Mouse (Mus musculus) gastrocnemius, adult 18-20 months (tissue): ENCODE data around the gene Rcan3. TPM values are rescaled to one million over a fixed set of nuclear protein-coding genes. Genes with fewer than 3 reads are reported as not detected.

Source experiments
- DNase-seq: peaks from one replicate; pipeline ENCODE4 v3.0.0; 2021; ENCODE audit warnings: low spot score
- total RNA-seq, 2 experiments: library from RNA; stranded (reverse); gene quantifications; 2 replicates each; pipeline ENCODE4 v1.2.3; 2021

The Rcan3 gene
- total RNA-seq, 2 experiments from 2014 or later, result 3.0 to 4.2 TPM

DNA sequence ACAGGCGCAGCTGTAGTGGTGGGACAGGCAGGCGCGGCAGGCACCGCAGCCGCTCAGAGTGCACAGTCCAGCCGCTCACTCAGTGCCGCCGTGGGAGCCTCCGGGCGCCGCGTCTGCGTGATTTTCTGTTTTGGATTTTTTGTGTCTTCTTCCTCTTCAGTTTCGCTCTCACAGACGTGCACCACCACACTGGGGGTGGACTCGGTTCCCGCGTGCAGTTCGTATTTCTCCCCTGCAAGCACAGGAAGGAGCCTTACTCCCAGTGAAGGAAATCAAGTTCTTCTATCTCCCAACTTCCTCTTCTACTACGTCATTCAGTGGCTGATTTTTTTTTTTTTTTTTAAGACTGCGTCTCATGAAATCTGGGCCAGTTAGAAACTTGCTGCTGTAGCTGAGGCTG lies 17.3 kb downstream of the Rcan3 start:
- no peak for DNase-seq

DNA sequence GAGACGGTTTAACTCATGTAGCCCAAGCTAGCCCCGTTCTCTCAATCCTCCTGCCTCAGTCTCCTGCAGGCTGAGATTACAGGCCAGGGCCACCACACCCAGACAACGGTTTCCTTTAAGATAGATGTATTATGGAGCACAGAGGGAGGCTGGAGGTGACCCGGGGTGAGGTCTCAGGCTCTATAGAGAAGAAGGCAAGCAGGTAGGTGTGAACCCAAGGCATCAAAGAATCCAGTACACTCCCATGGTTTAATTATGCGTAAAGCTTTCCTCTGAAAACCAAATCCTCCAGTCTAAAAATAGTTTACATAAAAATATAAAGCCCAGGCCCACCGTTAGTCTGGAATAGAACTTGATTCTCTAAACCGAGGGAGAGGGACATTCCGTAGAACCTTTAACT lies 20.2 kb downstream of the Rcan3 start:
- DNase-seq, result no peak

- DNase-seq, result peak; percentile 25
These were observed 22.0 kb downstream of the Rcan3 start for GRCm38 (mm10) chr4:135411633-135412032.

DNA sequence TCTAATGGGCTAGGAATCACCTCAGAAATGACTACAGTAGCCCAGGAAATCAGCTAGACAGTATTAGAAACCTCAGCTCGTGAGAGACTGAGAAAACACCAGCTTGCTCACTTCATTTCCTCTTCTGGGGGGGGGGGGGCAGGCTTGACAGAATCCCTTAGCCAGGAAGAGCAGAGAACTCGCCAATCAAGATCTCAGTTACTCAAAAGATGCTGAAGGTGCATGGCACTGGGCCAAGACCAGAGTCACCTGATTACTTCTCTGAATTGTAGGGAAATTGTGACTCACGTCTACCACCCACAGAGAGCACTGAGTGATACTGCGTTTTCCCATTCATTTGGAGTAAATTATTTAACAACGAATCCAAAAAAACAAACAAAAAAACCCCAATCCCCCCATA lies 27.5 kb downstream of the Rcan3 start:
- DNase-seq, result no peak

- DNase-seq, result no peak
These were observed 28.7 kb downstream of the Rcan3 start for GRCm38 (mm10) chr4:135404916-135405315.

DNA sequence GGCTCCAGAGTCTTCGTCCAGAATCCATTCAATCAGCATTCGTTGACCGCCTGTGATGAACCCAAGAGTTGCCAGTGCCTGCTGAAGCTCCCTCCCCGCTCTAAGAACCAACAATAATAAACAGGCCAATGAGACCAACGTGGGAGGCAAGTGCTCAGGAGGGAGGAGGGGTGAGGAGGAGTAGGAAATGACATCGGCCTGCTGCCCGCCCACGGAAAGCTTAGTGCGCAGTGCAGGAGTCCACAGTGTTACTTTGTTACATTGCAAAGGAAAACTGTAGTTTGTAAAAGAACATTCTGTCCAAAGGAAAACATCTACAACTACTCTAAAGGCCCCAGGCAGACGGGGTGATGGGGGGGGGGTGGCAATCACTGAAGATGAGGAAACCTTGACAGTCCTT lies 29.6 kb downstream of the Rcan3 start:
- no peak for DNase-seq

DNA sequence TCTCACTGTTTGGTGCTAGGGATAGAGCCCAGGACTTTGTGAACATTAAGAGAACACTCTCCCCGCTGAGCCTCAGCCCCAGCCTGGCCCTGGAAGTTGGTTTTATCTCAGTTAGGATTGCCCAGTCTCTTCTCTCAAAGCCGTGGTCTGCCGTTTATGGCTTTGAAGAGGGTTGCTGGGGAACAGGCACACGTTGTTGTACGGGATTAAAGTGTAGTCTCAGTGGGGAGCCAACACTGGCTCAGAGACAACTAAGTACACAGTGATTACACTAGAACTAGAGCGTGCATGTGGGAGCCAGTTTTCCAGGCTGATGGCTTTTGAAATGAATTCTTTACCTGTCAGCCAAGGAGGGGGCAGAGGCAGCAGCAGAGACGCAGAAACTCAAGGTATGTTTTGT lies 31.8 kb downstream of the Rcan3 start:
- DNase-seq, result no peak

- no peak for DNase-seq
These were observed 35.7 kb downstream of the Rcan3 start, which contains the start of gene Ncmap for GRCm38 (mm10) chr4:135397991-135398390. TSS of gene Ncmap (minus strand) at chr4:135398227.

DNA sequence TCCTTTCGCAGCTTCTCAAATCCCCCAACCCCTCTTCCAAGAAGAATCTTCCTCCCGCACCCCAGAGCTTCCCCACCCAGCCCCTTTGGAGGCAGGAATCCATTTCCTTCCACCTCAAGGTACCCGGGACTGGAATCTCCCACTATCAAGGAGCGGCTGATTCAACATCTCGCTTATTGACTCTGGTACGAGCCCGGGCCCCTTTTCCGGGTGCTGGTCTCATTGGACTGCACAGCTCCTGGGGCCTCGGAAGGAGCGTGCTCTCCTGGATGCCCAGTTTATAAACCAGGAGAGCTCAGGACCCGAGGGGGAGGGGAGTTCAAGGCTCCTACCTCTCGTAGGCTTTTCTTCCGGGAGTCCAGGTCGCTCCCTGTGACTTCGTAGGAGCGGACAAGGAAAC lies 36.1 kb downstream of the Rcan3 start:
- no peak for DNase-seq

DNA sequence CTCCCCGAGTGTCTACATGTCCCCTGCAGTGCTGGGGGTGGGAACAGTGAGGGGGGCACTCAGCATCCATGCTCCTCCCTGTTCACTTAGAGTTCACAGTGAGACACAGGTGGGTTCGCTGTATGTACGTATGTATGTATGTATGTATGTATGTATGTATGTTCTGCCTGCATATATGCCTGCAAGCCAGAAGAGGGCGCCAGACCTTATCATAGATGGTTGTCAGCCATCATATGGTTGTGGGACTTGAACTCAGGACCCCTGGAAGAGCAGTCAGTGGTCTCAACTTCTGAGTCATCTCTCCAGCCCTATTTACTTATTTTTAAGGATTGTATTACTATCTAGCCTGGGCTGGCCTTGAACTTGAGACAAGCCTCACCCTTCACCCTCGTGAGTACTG lies 37.4 kb downstream of the Rcan3 start:
- no peak for DNase-seq

- DNase-seq, result no peak
These were observed 38.3 kb downstream of the Rcan3 start for GRCm38 (mm10) chr4:135395375-135395774.

DNA sequence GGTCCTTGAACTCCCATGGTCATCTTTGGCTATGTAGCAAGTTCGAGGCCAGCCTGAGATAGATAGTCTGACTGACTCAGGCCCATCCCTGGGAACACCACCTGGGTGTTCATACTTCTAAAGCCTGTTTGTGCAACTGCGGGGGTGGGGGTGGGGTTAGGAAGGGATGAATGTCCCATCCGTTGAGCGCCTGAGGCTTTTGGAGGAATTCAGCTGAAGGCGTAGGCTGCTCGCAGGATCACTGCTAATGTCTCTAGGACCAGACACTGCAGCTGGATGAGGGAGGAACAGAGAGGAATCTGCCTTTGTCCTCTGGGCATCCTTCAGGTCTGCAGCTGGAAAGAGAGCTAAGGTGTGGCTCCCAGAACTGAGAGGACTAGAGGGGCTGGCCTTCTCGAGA lies 39.0 kb downstream of the Rcan3 start:
- no peak for DNase-seq

GRCm38 (mm10) chr4:135393381-135393780 lies 40.3 kb downstream of the Rcan3 start:
- no peak for DNase-seq

GRCm38 (mm10) chr4:135392801-135393200 lies 40.9 kb downstream of the Rcan3 start:
- no peak for DNase-seq

DNA sequence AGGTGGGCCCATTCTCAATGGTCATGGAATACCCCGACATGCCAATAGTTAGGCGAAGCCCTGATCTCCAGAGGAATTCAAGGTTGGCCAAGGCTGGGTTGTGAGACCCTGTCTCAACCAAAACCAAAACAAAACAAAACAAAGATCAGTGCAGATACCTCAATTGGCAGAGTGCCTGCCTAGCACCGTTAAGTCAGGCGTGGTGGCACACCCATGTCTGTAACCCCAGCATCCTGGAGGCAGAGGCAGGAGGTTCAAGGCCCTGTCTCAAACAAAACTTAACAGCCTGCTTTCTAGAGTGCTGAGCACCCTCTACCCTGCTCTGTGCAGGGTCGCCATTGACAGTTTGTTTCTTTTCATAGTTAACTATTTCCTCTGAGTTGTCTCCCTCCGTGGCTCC lies 42.6 kb downstream of the Rcan3 start:
- no peak for DNase-seq

GRCm38 (mm10) chr4:135385614-135386013 lies 48.0 kb downstream of the Rcan3 start:
- no peak for DNase-seq

DNA sequence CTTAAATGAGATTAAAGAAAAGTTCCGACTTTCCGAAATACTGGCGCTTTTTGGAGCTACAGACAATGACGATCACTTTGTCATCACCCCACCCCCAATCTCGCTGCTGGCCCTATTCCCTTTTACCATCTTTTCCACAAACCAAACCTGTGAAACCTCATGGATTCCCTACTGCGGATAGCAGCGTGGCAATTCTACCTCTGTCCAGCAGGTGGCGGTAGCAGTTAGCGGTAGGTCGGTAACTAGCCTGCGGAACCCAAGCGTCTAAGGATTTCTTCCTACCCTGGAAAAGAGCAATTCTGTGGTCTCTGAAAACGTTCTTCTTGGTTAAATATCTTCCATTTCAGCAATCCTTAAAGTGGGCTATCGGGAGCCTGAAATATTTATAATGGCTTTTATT lies 51.3 kb downstream of the Rcan3 start:
- DNase-seq, result peak; percentile 55

DNA sequence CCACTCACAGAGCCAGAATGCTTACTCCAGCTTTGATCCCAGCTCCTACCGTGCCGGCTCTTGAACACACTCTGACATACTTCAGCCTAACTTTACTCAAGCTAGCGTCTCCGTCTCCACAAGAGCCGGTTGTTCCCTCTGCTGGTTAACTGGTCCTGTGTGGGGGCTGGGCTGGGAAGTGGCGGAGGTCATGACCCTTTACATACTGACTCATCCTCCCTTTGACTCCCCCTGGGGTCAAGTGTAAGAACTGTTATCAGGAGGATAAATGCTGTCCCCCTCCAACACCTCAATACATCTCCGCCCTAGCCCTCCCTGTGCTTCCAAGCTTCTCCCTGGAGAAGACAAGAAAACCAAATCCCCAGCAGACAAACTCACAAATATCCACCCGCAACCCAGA lies 52.3 kb downstream of the Rcan3 start:
- no peak for DNase-seq

DNA sequence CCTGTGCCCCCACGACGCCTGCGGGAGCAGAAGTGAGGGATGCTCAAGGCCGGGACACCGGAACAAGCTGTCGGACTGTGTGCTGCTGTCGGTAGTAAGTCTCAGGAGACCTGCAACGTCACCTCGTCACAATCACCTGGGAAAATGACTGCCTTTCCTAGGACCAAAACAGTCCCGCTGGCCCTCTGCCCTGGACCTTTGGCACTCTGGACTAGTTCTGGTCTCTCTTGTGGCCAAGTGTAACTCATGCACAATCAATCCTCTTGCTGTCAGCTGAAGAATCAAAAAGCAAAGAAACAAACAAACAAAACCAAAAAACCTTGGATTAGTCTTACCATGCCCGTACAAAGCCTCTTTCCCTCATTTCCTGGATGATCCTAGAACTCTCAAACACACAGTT lies 56.4 kb downstream of the Rcan3 start:
- DNase-seq, result no peak

DNA sequence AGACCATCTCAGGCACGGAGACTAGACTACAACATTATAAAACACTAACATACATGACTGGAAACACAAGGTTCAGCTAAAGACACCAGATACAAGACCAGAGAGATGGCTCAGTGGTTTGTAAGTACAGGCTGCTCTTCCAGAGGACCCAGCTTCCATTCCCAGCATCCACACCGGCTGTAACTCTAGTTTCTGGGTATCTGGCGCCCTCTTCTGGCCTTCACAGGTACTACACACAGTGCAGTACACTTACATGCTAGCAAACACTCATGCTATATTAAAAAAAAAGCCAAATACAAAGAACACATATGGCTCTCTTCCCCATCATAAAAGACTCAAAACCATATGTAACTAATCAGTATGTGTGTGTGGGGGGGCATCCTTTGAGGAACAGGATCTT lies 58.2 kb downstream of the Rcan3 start:
- DNase-seq, result no peak

DNA sequence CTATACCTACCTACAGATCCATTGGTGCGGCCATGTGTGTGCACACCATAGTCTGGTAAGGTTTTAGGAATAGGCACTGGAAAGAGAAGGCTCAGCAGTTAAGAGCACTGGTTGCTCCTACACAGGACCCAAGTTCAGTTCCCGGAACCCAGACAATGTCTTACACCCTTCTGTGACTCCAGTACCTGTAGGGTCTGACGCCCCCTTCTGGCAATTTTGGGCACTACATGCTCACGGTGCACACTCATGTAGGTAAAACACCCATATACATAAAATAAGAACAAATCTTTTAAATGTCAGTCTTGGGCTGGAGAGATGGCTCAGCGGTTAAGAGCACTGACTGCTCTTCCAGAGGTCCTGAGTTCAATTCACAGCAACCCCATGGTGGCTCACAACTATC lies 60.4 kb downstream of the Rcan3 start:
- no peak for DNase-seq

DNA sequence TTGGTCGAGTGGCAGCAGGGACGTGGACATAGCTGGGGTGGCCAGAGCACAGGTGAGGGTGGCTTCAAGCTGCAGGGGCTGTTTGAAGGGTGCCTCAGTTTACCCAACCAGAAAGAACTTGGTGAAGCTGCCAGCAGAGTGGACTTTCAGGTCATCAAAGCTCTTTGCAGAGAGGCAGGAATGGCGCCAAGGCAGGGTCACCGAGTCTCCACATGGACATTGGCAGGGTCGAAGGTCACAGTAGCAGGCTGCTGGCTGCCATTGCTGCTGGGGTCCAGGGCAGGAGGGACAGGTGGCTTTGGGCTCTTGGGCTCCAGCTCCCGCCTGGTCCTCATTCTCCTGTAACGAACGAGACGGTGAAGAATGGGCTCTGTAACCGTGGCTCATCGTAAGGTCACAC lies 63.3 kb downstream of the Rcan3 start:
- DNase-seq, result no peak

DNA sequence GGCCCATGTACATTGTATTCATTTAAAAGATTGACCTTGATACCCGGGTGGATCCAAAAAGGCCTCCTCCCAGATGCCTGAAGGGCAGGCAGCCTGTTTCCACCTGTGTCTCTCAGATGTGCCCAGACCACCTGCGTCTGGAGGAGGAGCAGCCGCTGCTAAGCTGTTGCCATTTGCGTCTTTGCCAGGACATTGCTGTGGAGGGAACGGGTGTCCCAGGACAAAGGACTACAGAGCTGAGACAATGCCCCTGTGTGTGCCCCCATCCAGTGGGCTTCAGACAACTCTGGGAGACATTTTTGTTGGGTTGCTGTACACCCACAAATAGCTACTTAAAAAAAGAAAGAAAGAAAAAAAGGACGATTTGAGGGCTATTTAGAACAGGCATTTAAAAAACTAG lies 70.8 kb downstream of the Rcan3 start:
- no peak for DNase-seq
